Mouse (Mus musculus): ENCODE measurements around the gene Cse1l. TPM values are rescaled to one million over a fixed set of nuclear protein-coding genes. Genes with fewer than 3 reads are reported as not detected.

Gene Cse1l
- polyA plus RNA-seq, 1 experiment, result 21.2 TPM

- DNase-seq (ENCODE audit: low read depth), result no peak
These were observed 68.5 kb downstream of the Cse1l start for GRCm38 (mm10) chr2:166974177-166974872.

- no peak for DNase-seq (ENCODE audit: low read depth)
These were observed 70.5 kb downstream of the Cse1l start for GRCm38 (mm10) chr2:166976356-166976755.

- DNase-seq (ENCODE audit: low read depth), result no peak
These were observed 71.7 kb downstream of the Cse1l start for GRCm38 (mm10) chr2:166977490-166977889.

GRCm38 (mm10) chr2:166980161-166980560, 74.3 kb downstream of the Cse1l start:
- no peak for DNase-seq (ENCODE audit: low read depth)

GRCm38 (mm10) chr2:166983351-166983894, 77.6 kb downstream of the Cse1l start:
- no peak for DNase-seq (ENCODE audit: low read depth)

- DNase-seq (ENCODE audit: low read depth), result no peak
These were observed 85.0 kb downstream of the Cse1l start for GRCm38 (mm10) chr2:166990861-166991260.

GRCm38 (mm10) chr2:166991945-166992344, 86.1 kb downstream of the Cse1l start:
- DNase-seq (ENCODE audit: low read depth), result no peak

GRCm38 (mm10) chr2:166995021-166995795, 89.4 kb downstream of the Cse1l start:
- no peak for DNase-seq (ENCODE audit: low read depth)

Other genes starting within 250 kb of the Cse1l start
- 25.1 and 25.3 TPM in 2 replicates for gene Prex1, start 192.2 kb upstream of the Cse1l start, polyA plus RNA-seq (2012; rRNA removed)
- 2.7 and 2.8 TPM in 2 replicates for gene Trp53rkb, start 113.5 kb upstream of the Cse1l start, polyA plus RNA-seq (2012; rRNA removed)
- gene Arfgef2, start 100.5 kb upstream of the Cse1l start, polyA plus RNA-seq (2012; rRNA removed), result 17.8 TPM in 2 replicates
- 38.5 and 61.2 TPM in 2 replicates for gene Stau1, start 90.3 kb downstream of the Cse1l start, polyA plus RNA-seq (2012; rRNA removed)
- 23.5 and 26.0 TPM in 2 replicates for gene Ddx27, start 109.2 kb downstream of the Cse1l start, polyA plus RNA-seq (2012; rRNA removed)
- gene Znfx1, start 157.0 kb downstream of the Cse1l start, polyA plus RNA-seq (2012; rRNA removed), result 58.5 and 59.8 TPM in 2 replicates

All from gonadal fat pad, adult 2 months (tissue).